Mouse (Mus musculus): ENCODE measurements around the gene Gm42906.

DNA sequence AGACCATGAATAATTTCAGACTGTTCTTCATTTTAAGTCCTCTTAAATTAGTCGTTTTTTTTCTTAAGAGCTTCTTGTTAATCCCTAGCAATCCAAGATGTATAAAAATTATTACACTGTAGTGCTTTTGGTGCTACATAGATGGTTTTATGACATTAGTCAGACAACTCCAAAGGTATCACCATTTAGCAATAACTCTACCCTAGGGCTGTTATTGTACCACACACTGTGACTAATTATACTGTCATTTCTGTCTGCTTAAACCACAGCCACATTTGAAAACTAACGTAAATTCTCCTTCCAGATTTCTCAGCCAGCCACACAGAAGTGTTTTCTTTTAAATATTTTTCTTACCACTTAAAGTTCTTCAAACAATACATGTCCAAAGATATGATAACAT is 53.1 kb downstream of the Gm42906 start:
- TF ChIP-seq CTCF (IDR thresholded peaks at IDR 0.05; ENCODE audit: borderline replicate concordance, extremely low read depth, insufficient read depth, insufficient read length), result no peak
- no peak for TF ChIP-seq POLR2A (IDR thresholded peaks at IDR 0.05; ENCODE audit: borderline replicate concordance, extremely low read depth, insufficient read depth, insufficient read length, poor library complexity, severe bottlenecking)

All from brain, embryonic 14.5 days (tissue).